Mouse (Mus musculus): ENCODE measurements around the gene Clic6.

Clic6 gene

GRCm38 (mm10) chr16:92535258-92535657 is 49.7 kb downstream of the Clic6 start:
- no peak for DNase-seq

GRCm38 (mm10) chr16:92538356-92538755 is 52.8 kb downstream of the Clic6 start:
- DNase-seq: no peak

GRCm38 (mm10) chr16:92544264-92544663 is 58.7 kb downstream of the Clic6 start:
- DNase-seq: peak; percentile 48

GRCm38 (mm10) chr16:92548651-92549050 is 63.1 kb downstream of the Clic6 start:
- DNase-seq: no peak

GRCm38 (mm10) chr16:92551266-92552105 is 66.0 kb downstream of the Clic6 start:
- DNase-seq: peak; percentile 11

- DNase-seq: no peak
Observed at GRCm38 (mm10) chr16:92552106-92552382, 66.5 kb downstream of the Clic6 start.

- DNase-seq: no peak
Observed at GRCm38 (mm10) chr16:92552858-92553257, 67.3 kb downstream of the Clic6 start.

- DNase-seq: no peak
Observed at GRCm38 (mm10) chr16:92555051-92555450, 69.5 kb downstream of the Clic6 start.

GRCm38 (mm10) chr16:92565291-92565690 is 79.8 kb downstream of the Clic6 start:
- no peak for DNase-seq

GRCm38 (mm10) chr16:92565708-92566107 is 80.2 kb downstream of the Clic6 start:
- DNase-seq: peak; percentile 86

GRCm38 (mm10) chr16:92566146-92566545 is 80.6 kb downstream of the Clic6 start:
- DNase-seq: peak; percentile 12

GRCm38 (mm10) chr16:92571246-92571645 is 85.7 kb downstream of the Clic6 start:
- no peak for DNase-seq

- DNase-seq: no peak
Observed at GRCm38 (mm10) chr16:92573193-92573592, 87.7 kb downstream of the Clic6 start.

- no peak for DNase-seq
Observed at GRCm38 (mm10) chr16:92575792-92576191, 90.3 kb downstream of the Clic6 start.

- DNase-seq: no peak
Observed at GRCm38 (mm10) chr16:92577381-92577780, 91.8 kb downstream of the Clic6 start.

GRCm38 (mm10) chr16:92578915-92579653 is 93.5 kb downstream of the Clic6 start:
- no peak for DNase-seq

GRCm38 (mm10) chr16:92580981-92581380 is 95.4 kb downstream of the Clic6 start:
- DNase-seq: no peak

- no peak for DNase-seq
Observed at GRCm38 (mm10) chr16:92581767-92582166, 96.2 kb downstream of the Clic6 start.

GRCm38 (mm10) chr16:92587836-92588235 is 102.3 kb downstream of the Clic6 start:
- DNase-seq: no peak
